Mouse (Mus musculus) liver, embryonic 14.5 days (tissue): ENCODE data around the gene Foxo6. TPM values are rescaled to one million over a fixed set of nuclear protein-coding genes. Genes with fewer than 3 reads are reported as not detected.

Experiments used
- ATAC-seq: fragments of 200-750 bp; cut with Nextera tagmentation; 2 replicates; pipeline ENCODE4 v1.8.0; 2017; ENCODE audit warnings: moderate number of reproducible peaks, mild to moderate bottlenecking, moderate library complexity; ENCODE audit not compliant: insufficient read depth
- DNase-seq, 3 experiments: peaks; one replicate each; pipeline ENCODE4 v3.0.0-alpha.2; 2012 to 2013; ENCODE audit warnings: low read depth in 3 of 3, low spot score in 3 of 3
- H3K27ac ChIP-seq: fragments of 300-500 bp; sonication (generic); 2 replicates; pipeline ENCODE4 v1.5.1; 2014; ENCODE audit warnings: moderate library complexity, mild to moderate bottlenecking, control low read depth, inconsistent platforms
- H3K27me3 ChIP-seq: fragments of 300-500 bp; sonication (generic); 2 replicates; pipeline ENCODE4 v1.6.1; 2014; ENCODE audit warnings: mild to moderate bottlenecking, low read length, moderate library complexity; ENCODE audit not compliant: control insufficient read depth, insufficient read depth
- H3K36me3 ChIP-seq: fragments of 300-500 bp; sonication (generic); replicated peaks from 2 replicates; pipeline ENCODE4 v1.6.1; 2014; ENCODE audit warnings: low read depth; ENCODE audit not compliant: control insufficient read depth, insufficient read depth
- H3K4me1 ChIP-seq, 2 experiments: fragments of 200-500 bp in 1 of 2; fragments of 300-500 bp in 1 of 2; sonication (generic) in 1 of 2; replicated peaks; 2 replicates each; pipeline ENCODE4 v1.6.1; 2012 to 2014; ENCODE audit warnings: antibody characterized with exemption in 1 of 2, inconsistent platforms in 1 of 2, low read length in 1 of 2; ENCODE audit not compliant: control insufficient read depth in 2 of 2, insufficient read depth in 2 of 2
- H3K4me2 ChIP-seq: fragments of 300-500 bp; sonication (generic); 2 replicates; pipeline ENCODE4 v1.6.1; 2014; ENCODE audit warnings: low read depth, mild to moderate bottlenecking, control low read depth, moderate library complexity
- H3K4me3 ChIP-seq, 2 experiments: fragments of 200-500 bp in 1 of 2; fragments of 300-500 bp in 1 of 2; sonication (generic) in 1 of 2; 2 replicates each; pipeline ENCODE4 v1.5.1; 2012 to 2014; ENCODE audit warnings: low read depth in 2 of 2, low read length in 2 of 2, mild to moderate bottlenecking in 2 of 2, control low read depth in 1 of 2, inconsistent platforms in 1 of 2, moderate library complexity in 1 of 2; ENCODE audit not compliant: insufficient read depth in 1 of 2
- H3K9ac ChIP-seq: fragments of 300-500 bp; sonication (generic); replicated peaks from 2 replicates; pipeline ENCODE4 v1.6.1; 2014; ENCODE audit warnings: mild to moderate bottlenecking, control low read depth, moderate library complexity
- H3K9me3 ChIP-seq: fragments of 300-500 bp; sonication (generic); 2 replicates; pipeline ENCODE4 v1.6.1; 2016; ENCODE audit warnings: low read length, mixed read lengths; ENCODE audit not compliant: control insufficient read depth
- CTCF ChIP-seq: IDR thresholded peaks from 2 replicates; pipeline ENCODE4 v1.5.1; 2016; ENCODE audit warnings: antibody characterized with exemption, low read depth, control low read depth
- EP300 ChIP-seq: IDR thresholded peaks from 2 replicates; pipeline ENCODE4 v1.6.1; 2016; ENCODE audit warnings: antibody characterized with exemption, low read depth
- WGBS: fragments of 180-500 bp; shearing (Covaris S2); extraction: QIAGEN DNeasy Blood & Tissue Kit; methylation state at CpG from one replicate; pipeline ENCODE4 v1.1.7; 2014; ENCODE audit not compliant: insufficient replicate concordance; 5-methylcytosine and 5-hydroxymethylcytosine counted together
- polyA plus RNA-seq, 2 experiments: library from polyadenylated mRNA; depleted of rRNA in 1 of 2; stranded (reverse) in 1 of 2; unstranded in 1 of 2; fragments of >200 nt; fragmentation: Nextera tagmentation in 1 of 2; extraction: Ambion mirVana in 1 of 2; gene quantifications; 2 replicates each; pipeline versions ENCODE4 v1.2.1 to v1.2.3; 2012 to 2014

Foxo6 gene
- polyA plus RNA-seq, 2 experiments = 0.06 TPM; not detected in 1

DNA sequence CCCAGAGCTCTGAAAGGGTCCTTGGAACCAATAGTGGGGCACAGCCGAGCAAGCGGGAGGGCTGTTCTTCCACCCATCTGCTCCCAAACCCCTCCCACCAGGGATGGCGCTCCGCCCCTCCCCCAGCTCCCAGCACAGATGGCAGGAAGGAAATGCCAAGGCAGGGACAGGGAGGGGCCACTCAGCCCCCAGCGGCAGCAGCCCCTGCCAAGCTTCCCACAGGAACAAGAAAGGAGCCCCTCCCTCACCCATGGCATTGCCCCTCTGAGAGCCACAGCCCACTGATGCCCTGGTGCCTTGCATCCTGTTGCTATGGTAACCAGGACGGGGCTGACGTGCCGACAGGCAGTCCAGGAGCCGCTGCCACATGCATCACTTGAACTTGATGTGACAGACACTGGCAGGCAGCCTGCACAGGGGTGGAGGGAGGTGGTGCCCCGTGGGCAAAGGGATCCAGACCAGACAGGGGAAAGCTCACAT is 44.3 kb downstream of the Foxo6 start:
- no peaks in the 10 kb centered on the region for H3K9me3 ChIP-seq
- H3K36me3 ChIP-seq = no peaks in the 10 kb centered on the region
- DNase-seq (no peak), ATAC-seq (no peak)
- H3K4me3 ChIP-seq = no peak overlapping the region
- H3K27ac ChIP-seq = no peak overlapping the region
- H3K9ac ChIP-seq = no peak overlapping the region
- H3K4me1 ChIP-seq = no peaks in the 10 kb centered on the region
- no peak overlapping the region for H3K4me2 ChIP-seq
- WGBS = 7% methylated on average over 10 of the region's 10 CpGs
- no peaks in the 10 kb centered on the region for H3K27me3 ChIP-seq
- TF ChIP-seq EP300 = no peak
- TF ChIP-seq CTCF = no peak

DNA sequence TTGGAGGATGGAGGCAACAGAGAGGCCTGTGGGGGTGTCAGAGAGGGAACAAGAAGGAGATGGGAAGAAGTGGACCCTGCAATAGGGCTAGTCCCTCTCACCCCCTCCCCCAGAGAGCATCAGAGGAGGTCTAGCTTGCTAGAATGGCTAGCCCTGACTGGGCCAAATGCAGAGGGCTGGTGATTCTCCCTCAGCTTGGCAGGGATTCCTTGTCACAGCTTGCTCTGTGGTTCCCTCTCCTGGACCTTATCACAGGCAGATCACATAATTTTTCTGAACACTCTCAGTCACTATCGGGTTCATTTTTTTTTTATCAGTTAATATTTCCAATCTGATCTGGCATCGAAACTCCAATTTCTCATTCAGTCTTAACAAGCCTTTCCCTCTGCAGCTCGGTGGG is 46.0 kb downstream of the Foxo6 start:
- no peak overlapping the region for H3K9ac ChIP-seq
- ATAC-seq (no peak), DNase-seq (no peak)
- 60% methylated on average over 3 of the region's 3 CpGs for WGBS
- no peaks in the 10 kb centered on the region for H3K4me1 ChIP-seq
- H3K36me3 ChIP-seq = no peaks in the 10 kb centered on the region
- H3K4me3 ChIP-seq = no peak overlapping the region
- no peak for TF ChIP-seq CTCF
- TF ChIP-seq EP300 = no peak
- H3K4me2 ChIP-seq = no peak overlapping the region
- no peaks in the 10 kb centered on the region for H3K9me3 ChIP-seq
- no peak overlapping the region for H3K27ac ChIP-seq
- no peaks in the 10 kb centered on the region for H3K27me3 ChIP-seq

DNA sequence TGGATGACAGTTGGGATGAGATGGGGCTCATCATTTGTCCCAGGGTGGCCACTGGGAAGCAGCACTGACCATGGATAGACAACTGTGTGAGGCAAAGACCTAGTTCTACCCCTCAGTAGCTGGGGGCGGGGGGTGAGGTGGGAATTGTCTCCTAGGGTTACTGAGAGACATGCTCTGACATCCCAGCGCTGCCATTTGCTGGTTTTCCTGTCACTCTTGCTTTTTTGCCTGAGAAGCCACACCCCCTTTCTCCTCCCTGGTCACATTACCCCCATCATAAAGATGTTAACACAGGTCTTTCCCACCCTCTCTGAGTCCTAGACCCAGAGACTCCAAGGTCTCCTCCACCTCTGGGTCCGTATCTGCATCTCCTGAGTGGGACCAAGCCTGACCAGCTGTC is 47.7 kb downstream of the Foxo6 start:
- 32% methylated on average over 3 of the region's 3 CpGs for WGBS
- DNase-seq (no peak), ATAC-seq (no peak)
- Histone ChIP-seq H3K4me1 (no peaks in the 10 kb centered on the region), H3K4me3 (no peak overlapping the region), H3K9ac (no peak overlapping the region), H3K27ac (no peak overlapping the region), H3K27me3 (no peaks in the 10 kb centered on the region), H3K4me2 (no peak overlapping the region), H3K36me3 (no peaks in the 10 kb centered on the region), H3K9me3 (no peaks in the 10 kb centered on the region)
- TF ChIP-seq EP300 (no peak), CTCF (no peak)

DNA sequence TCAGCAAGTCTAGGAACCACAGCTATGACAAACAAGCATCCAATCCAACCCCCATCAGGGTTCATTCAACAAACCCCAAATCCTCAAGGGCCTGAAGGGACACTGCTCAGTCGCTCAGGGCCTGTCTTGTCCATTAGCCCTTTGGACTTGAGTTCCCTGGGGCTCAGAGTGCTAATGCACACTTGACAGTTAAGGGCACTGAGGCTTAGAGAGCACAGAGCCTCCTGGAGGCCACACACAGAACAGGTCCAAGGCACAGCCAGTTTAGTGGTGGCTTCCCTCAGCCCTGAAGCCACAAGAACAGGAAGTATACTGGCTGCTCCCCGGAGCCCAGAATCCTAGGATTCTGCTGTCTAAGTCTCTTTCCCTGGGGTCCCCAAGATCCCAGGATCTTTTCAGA is 53.9 kb downstream of the Foxo6 start:
- 27% methylated on average over 2 of the region's 2 CpGs for WGBS
- Histone ChIP-seq H3K4me3 (no peak overlapping the region), H3K4me2 (no peak overlapping the region), H3K9me3 (no peaks in the 10 kb centered on the region), H3K9ac (no peak overlapping the region), H3K27ac (no peak overlapping the region), H3K27me3 (no peaks in the 10 kb centered on the region), H3K36me3 (no peaks in the 10 kb centered on the region), H3K4me1 (no peaks in the 10 kb centered on the region)
- TF ChIP-seq CTCF (peak; percentile 19; the same call in 1 of the 2 replicates), EP300 (no peak)
- DNase-seq = no peak
- no peak for ATAC-seq

DNA sequence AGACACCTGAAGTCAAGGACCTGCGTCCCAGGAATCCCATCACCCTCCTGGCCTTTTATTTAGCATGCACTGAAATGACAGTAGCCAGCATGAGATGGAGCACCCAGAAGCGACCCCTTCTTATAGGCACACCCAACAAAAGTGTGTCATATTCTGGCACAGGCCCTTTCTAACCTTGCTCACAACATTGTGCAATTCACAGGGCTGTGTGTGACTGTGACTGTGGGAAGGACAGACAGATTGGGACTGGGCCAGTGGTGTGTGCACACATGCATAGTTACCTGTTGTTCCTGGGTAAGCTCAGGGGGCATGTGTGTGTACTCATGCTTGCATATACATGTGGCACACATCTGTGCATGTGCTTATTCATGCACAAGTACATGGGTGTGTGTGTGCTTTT is 54.6 kb downstream of the Foxo6 start:
- 44% methylated on average over 2 of the region's 2 CpGs for WGBS
- Histone ChIP-seq H3K27ac (no peak overlapping the region), H3K36me3 (no peaks in the 10 kb centered on the region), H3K9me3 (no peaks in the 10 kb centered on the region), H3K4me1 (no peaks in the 10 kb centered on the region), H3K4me3 (no peak overlapping the region), H3K27me3 (no peaks in the 10 kb centered on the region), H3K4me2 (no peak overlapping the region), H3K9ac (no peak overlapping the region)
- ATAC-seq = no peak
- DNase-seq = no peak
- TF ChIP-seq EP300 (no peak), CTCF (no peak)

DNA sequence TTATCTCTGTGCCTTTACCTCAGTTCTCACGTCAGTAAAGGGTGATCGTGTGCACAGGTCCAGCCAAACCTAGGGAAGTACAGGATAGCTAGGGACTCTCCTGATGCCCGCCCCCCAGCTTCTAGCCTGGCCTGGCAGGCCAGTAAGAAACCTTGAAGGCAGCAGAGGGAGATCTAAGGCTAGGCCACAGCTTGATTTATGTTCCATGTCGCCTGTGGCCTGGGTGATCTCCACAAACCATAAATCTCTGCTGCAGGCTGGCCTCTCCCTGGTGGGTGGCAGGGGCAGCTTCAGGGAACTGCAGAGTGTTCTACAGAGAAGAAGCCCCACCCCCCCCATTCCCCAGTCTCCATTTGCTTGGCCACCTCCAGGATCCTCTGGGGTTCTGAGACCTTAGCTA is 55.2 kb downstream of the Foxo6 start:
- Histone ChIP-seq H3K36me3 (no peaks in the 10 kb centered on the region), H3K27me3 (no peaks in the 10 kb centered on the region), H3K9me3 (no peaks in the 10 kb centered on the region), H3K9ac (no peak overlapping the region), H3K4me2 (no peak overlapping the region), H3K4me1 (no peaks in the 10 kb centered on the region), H3K27ac (no peak overlapping the region), H3K4me3 (no peak overlapping the region)
- DNase-seq (no peak), ATAC-seq (no peak)
- no peak for TF ChIP-seq EP300
- no peak for TF ChIP-seq CTCF
- 40% methylated on average over 4 of the region's 4 CpGs for WGBS
